Mouse (Mus musculus) kidney, postnatal 0 days (tissue): ENCODE results near the gene Gngt1. TPM values are rescaled to one million over a fixed set of nuclear protein-coding genes. Genes with fewer than 3 reads are reported as not detected.
A peak's percentile ranks its signal among the peaks of the same experiment; 100 is the strongest.

Source experiments
- ATAC-seq: fragments of 200-750 bp; cut with Nextera tagmentation; replicated peaks from 2 replicates; pipeline ENCODE4 v1.8.0; 2017; ENCODE audit warnings: low read depth, moderate number of reproducible peaks, moderate TSS enrichment, moderate library complexity; ENCODE audit not compliant: low FRiP score
- DNase-seq: peaks from one replicate; pipeline ENCODE4 v3.0.0-alpha.2; 2016; ENCODE audit warnings: low spot score
- H3K27ac ChIP-seq: fragments of 300-500 bp; sonication (generic); 2 replicates; pipeline ENCODE4 v1.5.1; 2014; ENCODE audit warnings: mild to moderate bottlenecking
- H3K27me3 ChIP-seq: fragments of 300-500 bp; sonication (generic); 2 replicates; pipeline ENCODE4 v1.6.1; 2014; ENCODE audit warnings: low read length, mixed read lengths; ENCODE audit not compliant: insufficient read depth
- H3K36me3 ChIP-seq: fragments of 300-500 bp; sonication (generic); 2 replicates; pipeline ENCODE4 v1.6.1; 2014; ENCODE audit warnings: low read length, mixed read lengths; ENCODE audit not compliant: insufficient read depth
- H3K4me1 ChIP-seq: fragments of 300-500 bp; sonication (generic); replicated peaks from 2 replicates; pipeline ENCODE4 v1.6.1; 2014; ENCODE audit warnings: antibody characterized with exemption, low read length, mixed read lengths; ENCODE audit not compliant: insufficient read depth
- H3K4me2 ChIP-seq: fragments of 300-500 bp; sonication (generic); 2 replicates; pipeline ENCODE4 v1.6.1; 2014; ENCODE audit warnings: mild to moderate bottlenecking, low read length, moderate library complexity, mixed read lengths
- H3K4me3 ChIP-seq: fragments of 300-500 bp; sonication (generic); replicated peaks from 2 replicates; pipeline ENCODE4 v1.5.1; 2014; ENCODE audit warnings: low read depth, low read length
- H3K9ac ChIP-seq: fragments of 300-500 bp; sonication (generic); 2 replicates; pipeline ENCODE4 v1.6.1; 2014; ENCODE audit warnings: low read depth, low read length
- H3K9me3 ChIP-seq: fragments of 300-500 bp; sonication (generic); replicated peaks from 2 replicates; pipeline ENCODE4 v1.6.1; 2016; ENCODE audit warnings: low read length, inconsistent platforms, mixed read lengths
- CTCF ChIP-seq: IDR thresholded peaks from 2 replicates; pipeline ENCODE4 v1.5.1; 2016; ENCODE audit warnings: antibody characterized with exemption, low read depth, mild to moderate bottlenecking, moderate library complexity
- WGBS: fragments of 180-500 bp; shearing (Covaris S2); extraction: QIAGEN DNeasy Blood & Tissue Kit; methylation state at CpG from one replicate; pipeline ENCODE4 v1.1.7; 2014; 5-methylcytosine and 5-hydroxymethylcytosine counted together
- polyA plus RNA-seq: library from polyadenylated mRNA; unstranded; fragments of >200 nt; fragmentation: Nextera tagmentation; extraction: Ambion mirVana; gene quantifications from 2 replicates; pipeline ENCODE4 v1.2.1, GENCODE M21; 2015

Gngt1 gene
- polyA plus RNA-seq, 1 experiment from 2014 or later, result 0.09 TPM

- no peaks in the 10 kb centered on the region for H3K4me1 ChIP-seq
- ATAC-seq, result no peak
- no peak overlapping the region for H3K4me2 ChIP-seq
- no peak overlapping the region for H3K4me3 ChIP-seq
- 43% methylated on average over 2 of the region's 2 CpGs for WGBS
- no peak overlapping the region for H3K9ac ChIP-seq
- no peaks in the 10 kb centered on the region for H3K9me3 ChIP-seq
- DNase-seq, result no peak
- TF ChIP-seq CTCF, result no peak
- H3K27me3 ChIP-seq, result no peaks in the 10 kb centered on the region
- no peak overlapping the region for H3K27ac ChIP-seq
- H3K36me3 ChIP-seq, result no peaks in the 10 kb centered on the region
Observed at GRCm38 (mm10) chr6:4008501-4009040, 15.0 kb downstream of the Gngt1 start.

- H3K9ac ChIP-seq, result no peak overlapping the region
- no peak overlapping the region for H3K27ac ChIP-seq
- no peaks in the 10 kb centered on the region for H3K36me3 ChIP-seq
- H3K4me1 ChIP-seq, result no peaks in the 10 kb centered on the region
- no peak for TF ChIP-seq CTCF
- ATAC-seq, result no peak
- no peaks in the 10 kb centered on the region for H3K27me3 ChIP-seq
- no peaks in the 10 kb centered on the region for H3K9me3 ChIP-seq
- peak; percentile 54 for DNase-seq
- H3K4me2 ChIP-seq, result no peak overlapping the region
- H3K4me3 ChIP-seq, result no peak overlapping the region
Observed at GRCm38 (mm10) chr6:4009548-4009947, 16.0 kb downstream of the Gngt1 start.

- no peak for DNase-seq
- H3K9me3 ChIP-seq, result no peaks in the 10 kb centered on the region
- 31% methylated on average over 1 of the region's 1 CpGs for WGBS
- H3K27me3 ChIP-seq, result no peaks in the 10 kb centered on the region
- H3K27ac ChIP-seq, result no peak overlapping the region
- TF ChIP-seq CTCF, result no peak
- no peaks in the 10 kb centered on the region for H3K36me3 ChIP-seq
- H3K9ac ChIP-seq, result no peak overlapping the region
- H3K4me2 ChIP-seq, result no peak overlapping the region
- no peak for ATAC-seq
- H3K4me3 ChIP-seq, result no peak overlapping the region
- H3K4me1 ChIP-seq, result no peaks in the 10 kb centered on the region
Observed at GRCm38 (mm10) chr6:4022645-4023044, 29.1 kb downstream of the Gngt1 start.

GRCm38 (mm10) chr6:4026367-4026766, 32.8 kb downstream of the Gngt1 start:
- H3K4me1 ChIP-seq, result no peaks in the 10 kb centered on the region
- no peak overlapping the region for H3K9ac ChIP-seq
- no peaks in the 10 kb centered on the region for H3K36me3 ChIP-seq
- 56% methylated on average over 2 of the region's 2 CpGs for WGBS
- no peak for TF ChIP-seq CTCF
- no peaks in the 10 kb centered on the region for H3K9me3 ChIP-seq
- H3K27ac ChIP-seq, result no peak overlapping the region
- ATAC-seq (no peak), DNase-seq (no peak)
- no peak overlapping the region for H3K4me3 ChIP-seq
- no peaks in the 10 kb centered on the region for H3K27me3 ChIP-seq
- no peak overlapping the region for H3K4me2 ChIP-seq

- ATAC-seq, result no peak
- no peak overlapping the region for H3K27ac ChIP-seq
- no peak overlapping the region for H3K4me3 ChIP-seq
- no peak for DNase-seq
- TF ChIP-seq CTCF, result no peak
- no peaks in the 10 kb centered on the region for H3K27me3 ChIP-seq
- no peaks in the 10 kb centered on the region for H3K9me3 ChIP-seq
- H3K36me3 ChIP-seq, result no peaks in the 10 kb centered on the region
- 71% methylated on average over 3 of the region's 3 CpGs for whole genome bisulfite sequencing
- no peak overlapping the region for H3K4me2 ChIP-seq
- H3K4me1 ChIP-seq, result no peaks in the 10 kb centered on the region
- no peak overlapping the region for H3K9ac ChIP-seq
Observed at GRCm38 (mm10) chr6:4030956-4031355, 37.4 kb downstream of the Gngt1 start.

- ATAC-seq, result no peak
- Histone ChIP-seq H3K4me1 (no peaks in the 10 kb centered on the region), H3K27me3 (no peaks in the 10 kb centered on the region), H3K4me2 (no peak overlapping the region), H3K9ac (no peak overlapping the region), H3K4me3 (no peak overlapping the region), H3K36me3 (no peaks in the 10 kb centered on the region), H3K27ac (no peak overlapping the region), H3K9me3 (no peaks in the 10 kb centered on the region)
- WGBS, result 80% methylated on average over 1 of the region's 1 CpGs
- TF ChIP-seq CTCF, result no peak
- no peak for DNase-seq
Observed at GRCm38 (mm10) chr6:4041821-4042220, 48.2 kb downstream of the Gngt1 start.

Other genes with a start within 250 kb of the Gngt1 start
- 0.36 and 0.42 TPM in 2 replicates for gene Calcr, start 229.1 kb upstream of the Gngt1 start, polyA plus RNA-seq
- 5.5 and 6.3 TPM in 2 replicates for gene Tfpi2, start 4.9 kb upstream of the Gngt1 start, polyA plus RNA-seq
- gene Gng11, start 10.1 kb downstream of the Gngt1 start, polyA plus RNA-seq, result 107 and 129 TPM in 2 replicates
- gene Bet1, start 93.2 kb downstream of the Gngt1 start, polyA plus RNA-seq, result 83.3 and 83.6 TPM in 2 replicates